Mouse (Mus musculus) ES-Bruce4 (cell line): ENCODE measurements around the gene Dst.

Source experiments
- CTCF ChIP-seq: IDR thresholded peaks from one replicate; pipeline ENCODE4 v1.8.1; 2011; ENCODE audit warnings: low read depth, low read length
- POLR2A ChIP-seq: IDR thresholded peaks from one replicate; pipeline ENCODE4 v1.8.1; 2011; ENCODE audit warnings: low read length; ENCODE audit not compliant: insufficient read depth

DNA sequence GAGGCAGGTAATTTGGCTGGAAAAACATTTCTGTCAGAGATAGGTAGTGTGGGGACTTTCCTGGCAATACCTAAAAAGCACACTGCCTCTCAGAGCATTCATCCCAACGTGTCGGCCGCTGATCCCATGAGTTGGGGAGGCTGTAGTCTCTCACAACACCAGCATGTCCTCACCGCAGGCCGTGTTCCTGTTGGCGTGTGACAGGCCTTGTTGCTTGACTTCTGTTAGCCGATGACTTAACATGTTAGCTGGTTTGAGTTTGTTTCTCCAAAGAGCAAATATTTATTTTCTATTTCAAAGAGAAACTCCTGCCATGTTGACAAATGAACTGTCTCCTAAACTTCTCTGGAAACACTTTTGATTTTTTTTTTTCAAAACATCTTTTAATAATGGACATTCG, 344.2 kb downstream of the Dst start:
- TF ChIP-seq CTCF = no peak
- no peak for TF ChIP-seq POLR2A
